Mouse (Mus musculus) spleen, postnatal 10 days (tissue): ENCODE data around the gene Adsl.

Source experiments
- DNase-seq, 2 experiments: peaks; one replicate each; pipeline ENCODE4 v3.0.0; 2021 to 2022; ENCODE audit warnings: low spot score in 2 of 2

Adsl gene

DNA sequence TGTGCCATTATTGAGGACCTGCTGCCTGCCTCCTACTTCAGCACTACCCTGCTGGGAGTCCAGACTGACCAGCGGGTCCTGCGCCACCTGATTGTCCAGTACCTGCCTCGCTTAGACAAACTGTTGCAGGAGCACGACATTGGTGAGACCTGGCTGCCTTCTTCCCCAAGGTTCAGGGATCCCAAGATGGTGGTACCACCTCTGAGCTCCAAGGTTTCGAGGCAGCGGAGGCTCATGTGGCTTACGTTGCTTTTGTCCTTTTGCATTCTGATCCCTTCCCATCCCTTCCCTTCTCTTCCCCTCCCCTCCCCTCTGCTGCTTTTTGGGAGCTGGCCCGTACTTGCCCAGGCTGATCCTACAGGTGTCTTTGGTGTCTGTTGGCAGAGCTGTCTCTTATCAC is 59.6 kb downstream of the Adsl start:
- DNase-seq: no peak

DNA sequence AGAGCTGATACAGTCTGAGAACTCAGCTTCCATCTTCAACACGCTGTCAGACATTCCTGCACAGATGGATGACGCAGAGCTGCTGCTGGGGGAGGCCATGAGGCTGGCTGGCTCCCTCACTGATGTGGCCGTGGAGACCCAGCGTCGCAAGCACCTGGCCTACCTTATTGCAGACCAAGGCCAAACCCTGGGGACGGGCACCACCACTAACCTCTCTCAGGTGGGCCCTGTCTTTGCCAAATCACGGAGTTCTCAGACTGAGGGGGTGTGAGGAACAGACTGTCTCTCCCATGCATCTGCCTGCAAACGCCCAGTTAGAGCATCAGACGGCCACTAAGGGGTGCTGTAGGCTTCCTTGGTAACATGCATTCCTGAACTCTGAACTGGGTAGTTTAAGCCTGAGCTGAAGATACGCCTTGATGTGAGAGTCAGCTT is 60.4 kb downstream of the Adsl start:
- DNase-seq: peak in 1 of 2 experiments; percentile 57

DNA sequence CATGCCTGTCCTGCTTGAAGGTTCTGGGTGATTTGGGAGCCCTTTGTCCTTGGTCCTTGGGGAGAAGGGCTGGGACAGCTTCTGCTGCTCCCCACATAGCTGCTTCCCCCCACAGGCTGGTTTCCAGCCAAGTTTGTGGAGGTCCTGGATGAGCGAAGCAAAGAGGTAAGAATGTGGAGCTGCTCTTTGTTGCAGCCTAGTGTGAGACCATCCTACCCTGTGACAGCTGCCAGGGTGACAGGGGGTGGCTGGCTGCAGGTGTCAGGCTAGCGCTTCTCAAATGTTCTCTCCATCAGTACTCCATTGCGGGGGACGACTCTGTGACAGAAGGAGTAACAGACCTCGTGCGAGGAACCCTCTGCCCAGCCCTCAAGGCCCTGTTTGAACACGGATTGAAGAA is 61.8 kb downstream of the Adsl start:
- DNase-seq: no peak

DNA sequence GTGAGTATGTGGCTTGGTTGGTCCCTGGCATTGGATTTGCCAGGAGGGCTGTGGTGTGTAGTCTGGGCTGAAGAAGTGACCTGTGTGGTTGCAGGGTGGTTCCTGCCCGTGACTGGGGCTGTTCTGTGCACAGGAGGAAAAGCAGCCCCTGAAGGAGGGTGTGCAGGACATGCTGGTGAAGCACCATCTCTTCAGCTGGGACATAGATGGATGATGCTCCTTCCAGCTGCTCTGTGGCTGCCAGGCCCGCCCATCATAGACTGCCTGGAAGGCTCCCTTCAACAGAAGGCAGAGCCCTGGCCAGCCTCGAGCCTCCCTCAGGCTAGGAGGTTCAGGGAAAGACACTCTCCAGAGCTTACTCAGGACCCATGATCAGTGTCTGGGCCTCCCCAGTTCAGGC is 63.2 kb downstream of the Adsl start:
- no peak for DNase-seq

DNA sequence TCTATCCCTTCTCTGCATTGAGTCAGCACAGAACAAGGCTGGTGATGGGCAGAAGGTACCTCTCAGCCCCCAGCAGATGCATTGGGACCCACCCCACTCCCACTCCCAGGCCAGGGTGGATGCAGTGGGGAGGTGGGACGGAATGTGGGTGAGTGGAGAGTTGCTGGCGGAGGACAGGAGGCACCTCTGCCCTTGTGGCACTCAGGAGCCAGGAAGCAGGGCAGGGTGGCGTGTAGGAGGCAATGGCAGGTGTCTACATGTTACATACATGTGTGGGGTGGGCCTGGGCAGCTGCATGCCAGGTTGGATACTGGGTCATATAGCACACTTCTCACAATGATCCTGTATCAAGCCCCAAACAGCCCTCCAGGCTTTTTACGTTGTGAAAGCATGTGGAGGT is 64.1 kb downstream of the Adsl start:
- no peak for DNase-seq

DNA sequence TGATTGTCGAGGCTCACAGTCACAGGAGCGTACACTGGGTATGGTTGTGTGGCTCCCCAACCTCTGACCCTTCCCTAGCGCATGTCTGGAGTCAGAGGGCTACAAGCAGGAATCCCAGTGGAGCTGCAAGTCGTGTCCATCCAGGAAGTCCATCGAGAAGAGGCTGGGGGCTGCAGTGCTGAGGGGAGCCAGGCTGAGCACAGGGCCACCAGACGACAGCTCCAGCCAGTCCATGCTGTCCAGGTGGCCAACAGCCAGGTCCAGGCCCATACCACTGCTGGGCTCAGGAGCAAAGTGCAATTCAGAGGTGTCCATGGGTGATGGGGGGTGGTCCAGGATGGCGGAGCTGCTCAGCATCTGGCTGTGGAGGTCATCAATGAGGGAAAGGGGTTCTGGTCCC is 64.9 kb downstream of the Adsl start:
- no peak for DNase-seq

DNA sequence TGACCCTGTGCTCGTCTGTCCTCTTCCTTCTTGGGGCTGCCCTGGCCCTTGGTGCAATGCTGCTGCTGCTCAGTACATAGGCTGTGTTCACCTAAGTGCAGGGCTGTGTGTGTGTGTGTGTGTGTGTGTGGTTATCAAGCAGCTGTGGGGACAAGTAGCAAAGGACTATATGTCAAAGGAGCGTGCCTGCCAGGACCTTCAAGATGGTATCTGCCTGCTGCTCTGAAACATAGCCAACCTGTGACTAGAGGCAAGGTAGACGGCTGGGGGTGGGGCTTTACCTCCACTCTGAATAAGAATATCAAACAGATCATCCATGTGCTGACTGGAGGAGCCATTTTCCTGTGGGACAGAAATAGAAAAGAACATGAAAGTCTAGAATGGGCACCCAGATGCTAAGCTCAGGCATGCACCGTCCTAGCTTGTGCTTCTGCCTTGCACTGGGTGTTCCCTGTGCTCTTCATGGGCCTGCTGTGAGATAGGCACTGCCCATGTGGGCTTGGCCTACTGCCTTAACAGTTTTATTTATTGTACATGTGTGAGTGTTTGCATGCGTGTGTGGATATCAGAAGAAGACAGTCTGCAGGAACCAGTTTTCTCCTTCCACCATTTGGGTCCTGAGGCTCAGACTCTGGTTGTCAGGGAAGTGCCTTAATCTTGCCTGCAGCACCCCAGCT is 66.9 kb downstream of the Adsl start:
- no peak for DNase-seq

DNA sequence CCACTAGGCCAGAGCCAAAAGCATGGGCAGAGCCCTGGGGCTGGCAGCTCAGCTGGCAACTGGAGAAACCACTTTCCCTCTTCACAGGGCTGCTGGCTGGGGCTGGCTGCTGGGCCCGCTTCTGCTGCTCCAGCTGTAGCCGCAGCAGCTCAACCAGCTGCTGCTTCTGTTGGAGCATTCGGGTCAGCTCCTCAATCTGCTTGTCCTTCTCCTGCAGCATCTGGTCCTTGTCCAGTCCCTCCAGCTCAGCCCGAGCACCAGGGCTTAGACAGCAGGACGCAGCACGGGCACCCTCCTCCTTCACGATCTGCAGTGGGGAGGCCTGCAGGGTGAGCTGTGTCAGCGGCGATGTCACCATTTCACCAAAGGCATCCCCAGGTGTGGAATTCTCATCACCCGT is 68.2 kb downstream of the Adsl start:
- DNase-seq: no peak

DNA sequence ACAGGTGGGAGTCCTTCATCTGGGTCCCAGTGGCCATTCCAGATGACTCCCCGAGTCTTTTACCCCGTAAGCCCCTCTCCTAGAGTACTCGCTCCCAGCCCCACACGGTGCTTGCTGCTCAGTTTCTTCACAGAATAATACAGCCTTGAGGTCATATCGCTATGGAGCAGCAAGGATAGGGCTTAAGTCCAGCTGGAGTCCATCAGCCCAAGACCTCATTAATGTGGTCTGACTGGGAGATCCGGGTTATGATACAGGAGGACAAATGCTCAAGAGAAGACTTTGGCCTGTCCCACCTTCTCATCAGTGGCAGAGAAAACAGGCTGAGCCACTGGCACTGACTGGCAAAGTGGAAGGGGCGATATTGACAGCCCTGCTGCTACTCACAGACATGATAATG is 69.0 kb downstream of the Adsl start:
- no peak for DNase-seq
